In genomic region chr10:110676503-110676902, GRCm38 (mm10) we compare ENCODE assay signal across 9 mouse cellular contexts.
DNase-seq lines count a peak whose midpoint lies in the region; ATAC-seq lines count a peak whose summit lies in the region.
"Had no signal": no experiment of that assay in that cellular context is flagged by ENCODE, and none has a peak within 500 bp of the region (broad histone marks: within the 10 kb centered on the region; RNA-seq: fewer than 3 reads in every experiment).

No protein-coding gene starts in this region.

- no peaks in the 10 kb centered on the region for H3K27me3 ChIP-seq in midbrain, embryonic 10.5 days (ENCODE audit: low read depth, poor library complexity, severe bottlenecking)
- no peaks in the 10 kb centered on the region for H3K27me3 ChIP-seq in midbrain, embryonic 13.5 days
- H3K27me3 ChIP-seq in limb, embryonic 11.5 days (ENCODE audit: control insufficient read depth, insufficient read depth, low read length), result no peaks in the 10 kb centered on the region
- H3K27me3 ChIP-seq: midbrain, embryonic 12.5 days had no signal

- peak; percentile 20 to 25 for DNase-seq in cerebellum, postnatal 10 days
- no peak for DNase-seq in cerebellum, postnatal 25 days
- peak; percentile 40 for DNase-seq in midbrain, embryonic 10.5 days (ENCODE audit: low spot score)
- peak; percentile 59 for DNase-seq in embryo, embryonic 11.5 days (ENCODE audit: low read depth, low spot score)
- DNase-seq in limb, embryonic 11.5 days (ENCODE audit: low spot score), result peak; percentile 78
- no peak for DNase-seq in spleen, postnatal 4 days (ENCODE audit: low spot score in 2 of 2)
- no peak for DNase-seq in right cerebral cortex, postnatal 36 days (ENCODE audit: low spot score in 2 of 2)

- H3K4me3 ChIP-seq in midbrain, embryonic 10.5 days, result no peak overlapping the region
- no peak overlapping the region for H3K4me3 ChIP-seq in midbrain, embryonic 13.5 days (replicated peaks)
- no peak overlapping the region for H3K4me3 ChIP-seq in limb, embryonic 11.5 days (ENCODE audit: low read depth, low read length)
- H3K4me3 ChIP-seq: midbrain, embryonic 12.5 days had no signal

- no peak overlapping the region for H3K4me2 ChIP-seq in midbrain, embryonic 13.5 days (replicated peaks)
- no peak overlapping the region for H3K4me2 ChIP-seq in limb, embryonic 11.5 days (ENCODE audit: low read depth, severe bottlenecking)
- H3K4me2 ChIP-seq: midbrain, embryonic 12.5 days had no signal

- no peaks in the 10 kb centered on the region for H3K4me1 ChIP-seq in midbrain, embryonic 10.5 days
- H3K4me1 ChIP-seq in midbrain, embryonic 13.5 days (replicated peaks), result no peaks in the 10 kb centered on the region
- no peaks in the 10 kb centered on the region for H3K4me1 ChIP-seq in limb, embryonic 11.5 days (ENCODE audit: control insufficient read depth, insufficient read depth, low read length)
- H3K4me1 ChIP-seq: midbrain, embryonic 12.5 days had no signal

- no peak for ATAC-seq in midbrain, embryonic 13.5 days
- peak; percentile 51; the same call in 1 of the 2 replicates for ATAC-seq in limb, embryonic 11.5 days (ENCODE audit: insufficient number of reproducible peaks, low FRiP score, low TSS enrichment, low read depth)

- no peak overlapping the region for H3K9ac ChIP-seq in midbrain, embryonic 13.5 days (replicated peaks)
- H3K9ac ChIP-seq in limb, embryonic 11.5 days (ENCODE audit: low read length), result no peak overlapping the region
- H3K9ac ChIP-seq: midbrain, embryonic 12.5 days had no signal

- no peak overlapping the region for H3K27ac ChIP-seq in midbrain, embryonic 10.5 days (replicated peaks)
- no peak overlapping the region for H3K27ac ChIP-seq in midbrain, embryonic 13.5 days
- no peak overlapping the region for H3K27ac ChIP-seq in limb, embryonic 11.5 days (replicated peaks; ENCODE audit: low read depth, low read length)
- H3K27ac ChIP-seq: midbrain, embryonic 12.5 days had no signal

- no peaks in the 10 kb centered on the region for H3K36me3 ChIP-seq in midbrain, embryonic 10.5 days
- no peaks in the 10 kb centered on the region for H3K36me3 ChIP-seq in midbrain, embryonic 13.5 days
- no peaks in the 10 kb centered on the region for H3K36me3 ChIP-seq in limb, embryonic 11.5 days (ENCODE audit: control insufficient read depth, insufficient read depth, low read length)
- H3K36me3 ChIP-seq: midbrain, embryonic 12.5 days had no signal

- H3K9me3 ChIP-seq in midbrain, embryonic 10.5 days (replicated peaks), result no peaks in the 10 kb centered on the region
- H3K9me3 ChIP-seq in midbrain, embryonic 13.5 days, result no peaks in the 10 kb centered on the region
- H3K9me3 ChIP-seq in limb, embryonic 11.5 days (ENCODE audit: control insufficient read depth, low read length), result no peaks in the 10 kb centered on the region
- H3K9me3 ChIP-seq: midbrain, embryonic 12.5 days had no signal

- WGBS in midbrain, embryonic 10.5 days, result 61% methylated on average over 4 of the region's 4 CpGs
- WGBS in midbrain, embryonic 13.5 days, result 66% methylated on average over 4 of the region's 4 CpGs
- 73% methylated on average over 4 of the region's 4 CpGs for whole genome bisulfite sequencing in limb, embryonic 11.5 days

Comparison
In these comparisons a context has a peak if more than half of its experiments do, and no peak if none do; other contexts are left out.
1. DNase-seq: peak in cerebellum, postnatal 10 days (2 of 2), midbrain, embryonic 10.5 days (single experiment), embryo, embryonic 11.5 days (single experiment) and limb, embryonic 11.5 days (single experiment); none in cerebellum, postnatal 25 days (0 of 2), spleen, postnatal 4 days (0 of 2) and right cerebral cortex, postnatal 36 days (0 of 2).